Mouse (Mus musculus) C2C12 (cell line): ENCODE measurements around the gene Tet1. TPM values are rescaled to one million over a fixed set of nuclear protein-coding genes. Genes with fewer than 3 reads are reported as not detected.

Source experiments
- H3K27me3 ChIP-seq: one replicate; pipeline ENCODE4 v1.6.1; 2011; ENCODE audit not compliant: control insufficient read depth, insufficient read depth, insufficient read length
- H3K36me3 ChIP-seq: one replicate; pipeline ENCODE4 v1.6.1; 2011; ENCODE audit not compliant: control insufficient read depth, insufficient read depth
- H3K4me3 ChIP-seq: one replicate; pipeline ENCODE4 v1.5.1; 2011; ENCODE audit warnings: mild to moderate bottlenecking, control low read depth; ENCODE audit not compliant: poor library complexity, insufficient read depth, severe bottlenecking
- H3K79me2 ChIP-seq: one replicate; pipeline ENCODE4 v1.6.1; 2011; ENCODE audit not compliant: control insufficient read depth, insufficient read depth
- H3K79me3 ChIP-seq: one replicate; pipeline ENCODE4 v1.6.1; 2011; ENCODE audit warnings: low read depth, control low read depth
- H3ac ChIP-seq: one replicate; pipeline ENCODE3; 2011; ENCODE audit warnings: low read depth; ENCODE audit not compliant: control insufficient read depth, insufficient read length
- CEBPB ChIP-seq: IDR thresholded peaks from one replicate; pipeline ENCODE4 v1.6.1; 2011; ENCODE audit warnings: low read depth, mild to moderate bottlenecking, control low read depth, moderate library complexity
- CTCF ChIP-seq: IDR thresholded peaks from one replicate; pipeline ENCODE4 v1.5.1; 2011; ENCODE audit not compliant: control insufficient read depth, insufficient read depth, insufficient read length
- FOSL1 ChIP-seq: IDR thresholded peaks from one replicate; pipeline ENCODE4 v1.8.0; 2011; ENCODE audit warnings: mild to moderate bottlenecking, low read length; ENCODE audit not compliant: poor library complexity, insufficient read depth, severe bottlenecking
- MAX ChIP-seq: IDR thresholded peaks from one replicate; pipeline ENCODE4 v1.6.1; 2011; ENCODE audit warnings: mild to moderate bottlenecking, control low read depth
- MYOD1 ChIP-seq: IDR thresholded peaks from one replicate; pipeline ENCODE4 v1.6.1; 2011; ENCODE audit warnings: low read depth; ENCODE audit not compliant: control insufficient read depth, insufficient read length
- MYOG ChIP-seq: IDR thresholded peaks from one replicate; pipeline ENCODE4 v1.6.1; 2011; ENCODE audit not compliant: control insufficient read depth, insufficient read length; ENCODE audit errors: extremely low read depth
- USF1 ChIP-seq: IDR thresholded peaks from one replicate; pipeline ENCODE4 v1.6.1; 2011; ENCODE audit warnings: low read depth, mild to moderate bottlenecking, control low read depth, moderate library complexity
- polyA plus RNA-seq: library from polyadenylated mRNA; unstranded; fragments of >200 nt; fragmentation: generic; extraction: Trizol; gene quantifications from one replicate; pipeline ENCODE4 v1.2.1, GENCODE M21; 2012; ENCODE audit warnings: missing spikeins

Gene Tet1
- polyA plus RNA-seq, 1 experiment: 0.29 TPM

DNA sequence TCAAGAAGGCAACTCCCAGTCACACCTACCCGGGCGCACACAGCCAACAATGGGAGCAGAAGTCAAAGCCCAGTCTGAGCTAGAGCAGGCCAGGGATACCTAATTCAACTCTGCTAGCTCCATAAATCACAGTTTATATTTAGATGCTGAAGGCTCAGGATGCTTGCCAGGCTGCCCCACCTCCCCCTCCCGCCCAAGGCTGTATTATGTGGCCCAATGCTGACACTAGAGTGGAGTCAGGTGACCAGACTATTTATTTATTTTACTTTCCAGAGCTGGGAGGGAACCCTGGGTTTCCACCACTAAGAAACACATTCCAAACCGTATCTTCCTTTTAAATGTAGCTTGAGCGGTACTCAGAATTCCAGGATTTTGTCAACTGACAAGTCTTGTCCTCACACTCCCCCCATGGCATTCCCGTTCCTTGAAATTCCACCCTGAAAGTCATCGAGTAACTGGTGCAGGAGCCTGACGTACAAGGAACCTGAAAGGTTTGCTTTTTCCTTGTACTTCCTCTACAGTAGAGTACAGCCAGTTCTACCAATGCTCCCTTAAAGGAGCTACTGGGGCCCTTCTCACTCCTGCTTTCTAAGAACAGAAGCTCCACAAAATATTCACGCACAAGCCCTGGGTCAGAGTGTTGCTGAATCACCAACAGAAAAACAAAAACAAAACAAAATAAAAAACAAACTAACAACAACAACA, 64.9 kb downstream of the Tet1 start:
- no peaks in the 10 kb centered on the region for H3K79me2 ChIP-seq
- no peaks in the 10 kb centered on the region for H3K27me3 ChIP-seq
- H3ac ChIP-seq: no peak overlapping the region
- no peak overlapping the region for H3K4me3 ChIP-seq
- no peaks in the 10 kb centered on the region for H3K79me3 ChIP-seq
- no peaks in the 10 kb centered on the region for H3K36me3 ChIP-seq
- no peak for TF ChIP-seq MAX
- TF ChIP-seq USF1: peak; percentile 55

DNA sequence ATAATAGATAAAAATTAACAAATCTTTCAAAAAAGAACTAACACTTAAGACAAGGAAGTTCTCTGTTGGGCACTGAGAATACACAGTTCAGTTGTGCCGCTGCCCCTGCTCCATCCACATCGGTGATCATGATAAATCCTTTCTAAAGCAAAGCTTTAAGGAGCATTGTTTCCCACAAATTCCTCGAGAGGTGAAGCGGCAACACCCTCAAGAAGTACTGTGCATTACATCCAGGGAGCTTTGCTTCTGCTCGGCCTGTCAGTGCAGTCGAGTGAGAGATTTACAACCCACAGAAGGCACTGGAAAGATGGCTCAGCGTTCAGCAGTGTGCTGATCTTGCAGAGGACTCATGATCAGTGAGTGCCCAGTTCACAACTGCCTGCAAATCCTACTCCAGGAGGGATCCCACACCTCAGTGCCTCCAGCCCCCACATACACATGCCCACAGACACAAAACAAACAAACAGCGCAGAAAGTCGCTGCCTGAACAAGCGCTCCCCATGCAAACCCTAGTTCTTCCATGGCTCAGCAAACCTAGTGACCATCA, 66.8 kb downstream of the Tet1 start:
- Histone ChIP-seq H3K36me3 (no peaks in the 10 kb centered on the region), H3K79me3 (no peaks in the 10 kb centered on the region), H3ac (no peak overlapping the region), H3K79me2 (no peaks in the 10 kb centered on the region), H3K4me3 (no peak overlapping the region), H3K27me3 (no peaks in the 10 kb centered on the region)
- TF ChIP-seq FOSL1: no peak
- TF ChIP-seq CTCF: no peak
- TF ChIP-seq MYOD1: no peak

DNA sequence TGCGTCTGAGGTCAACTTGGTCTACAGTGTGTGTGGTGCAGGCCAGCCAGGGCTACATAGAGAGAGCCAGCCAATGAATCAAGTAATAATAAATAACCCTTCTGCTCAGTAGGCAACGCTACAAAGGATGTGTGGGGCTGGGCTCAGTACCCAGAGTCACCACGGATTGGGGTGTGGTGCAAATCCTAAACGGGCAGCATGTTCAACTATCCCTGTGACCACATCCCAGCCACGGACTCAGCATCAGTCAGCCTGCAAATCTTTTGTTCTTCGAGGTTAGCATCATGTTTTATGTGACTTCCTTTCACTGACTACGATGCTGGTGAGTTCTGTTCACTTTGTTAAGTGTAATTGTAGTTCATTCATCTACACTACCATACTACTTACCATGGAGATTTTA, 68.1 kb downstream of the Tet1 start:
- Histone ChIP-seq H3K4me3 (no peak overlapping the region), H3K36me3 (no peaks in the 10 kb centered on the region), H3K27me3 (no peaks in the 10 kb centered on the region), H3ac (no peak overlapping the region), H3K79me3 (no peaks in the 10 kb centered on the region), H3K79me2 (no peaks in the 10 kb centered on the region)
- TF ChIP-seq USF1 (no peak), MYOD1 (no peak), CEBPB (no peak), MYOG (no peak), MAX (no peak), CTCF (no peak), FOSL1 (no peak)

DNA sequence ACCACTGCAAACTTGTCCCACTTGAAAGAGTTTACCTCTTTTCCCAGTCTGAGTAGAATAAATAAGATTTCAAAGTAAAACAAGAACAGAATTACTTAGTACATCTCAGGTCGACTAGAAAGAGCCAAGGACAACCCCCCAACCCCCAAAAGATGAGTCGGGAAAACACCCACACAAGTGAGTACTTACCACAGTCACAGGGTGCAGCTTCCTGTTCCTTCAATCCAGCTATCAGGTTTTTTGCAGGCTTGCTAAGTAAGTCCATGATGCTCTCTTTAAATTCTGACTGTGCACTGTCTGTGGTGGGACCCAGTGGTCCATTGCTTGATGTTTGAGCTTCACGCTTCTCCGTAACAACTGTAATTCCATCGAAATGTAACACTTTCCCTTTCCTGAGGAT, 70.8 kb downstream of the Tet1 start:
- no peak overlapping the region for H3ac ChIP-seq
- TF ChIP-seq USF1 (no peak), CEBPB (no peak), MYOG (no peak), MYOD1 (no peak), CTCF (no peak), MAX (no peak), FOSL1 (no peak)
- no peak overlapping the region for H3K4me3 ChIP-seq
- no peaks in the 10 kb centered on the region for H3K27me3 ChIP-seq
- no peaks in the 10 kb centered on the region for H3K36me3 ChIP-seq
- no peaks in the 10 kb centered on the region for H3K79me2 ChIP-seq
- H3K79me3 ChIP-seq: no peaks in the 10 kb centered on the region

DNA sequence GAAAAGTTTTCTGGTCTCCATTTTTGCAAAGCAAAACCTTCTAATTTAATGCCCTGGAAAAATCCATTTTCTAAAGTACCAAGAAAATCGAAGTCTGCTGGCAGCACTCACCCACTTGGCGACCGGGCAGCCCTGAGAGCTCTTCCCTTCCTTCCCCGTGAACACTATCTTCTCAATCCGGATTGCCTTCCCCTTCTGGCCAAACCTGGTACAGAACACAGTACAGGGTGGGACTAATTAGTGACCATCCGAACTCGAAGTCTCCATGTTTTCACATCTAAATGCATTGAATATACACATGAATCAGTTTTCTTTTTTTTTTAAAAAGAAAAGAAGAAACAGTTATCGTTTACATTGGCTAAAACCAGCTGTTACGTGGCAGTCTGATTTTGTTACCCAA, 76.0 kb downstream of the Tet1 start:
- Histone ChIP-seq H3ac (no peak overlapping the region), H3K36me3 (no peaks in the 10 kb centered on the region)

DNA sequence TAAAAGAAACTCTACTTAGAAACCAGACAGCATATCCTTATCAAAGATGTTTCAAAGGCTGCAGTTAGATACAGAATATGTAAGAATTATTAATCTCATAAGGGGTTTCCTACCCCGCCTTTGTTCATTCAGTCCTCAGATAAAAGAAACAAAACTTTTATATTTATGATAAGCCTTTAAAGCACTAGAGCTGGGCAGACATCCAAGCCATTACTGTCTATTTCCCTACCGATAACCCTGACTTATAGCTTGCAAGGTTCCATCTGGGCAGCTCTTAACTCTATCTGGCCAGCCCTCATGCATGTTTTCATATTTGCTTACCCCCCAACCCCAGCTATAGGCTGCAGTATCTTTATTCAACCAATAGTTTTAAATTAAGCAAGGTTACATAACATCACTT, 77.2 kb downstream of the Tet1 start:
- TF ChIP-seq CEBPB (no peak), MAX (no peak), MYOD1 (no peak)
- no peak overlapping the region for H3ac ChIP-seq
- H3K4me3 ChIP-seq: no peak overlapping the region
- H3K79me2 ChIP-seq: no peaks in the 10 kb centered on the region
- H3K36me3 ChIP-seq: no peaks in the 10 kb centered on the region
- H3K27me3 ChIP-seq: no peaks in the 10 kb centered on the region
- H3K79me3 ChIP-seq: no peaks in the 10 kb centered on the region

More for the DNA sequence above, 76.0 kb downstream of the Tet1 start:
- Histone ChIP-seq H3K79me2 (no peaks in the 10 kb centered on the region), H3K79me3 (no peaks in the 10 kb centered on the region), H3K4me3 (no peak overlapping the region), H3K27me3 (no peaks in the 10 kb centered on the region)
- no peak for TF ChIP-seq MYOD1
- no peak for TF ChIP-seq CTCF
- TF ChIP-seq USF1: no peak
- TF ChIP-seq CEBPB: no peak
- no peak for TF ChIP-seq MYOG
- TF ChIP-seq MAX: no peak
- no peak for TF ChIP-seq FOSL1
